Mouse (Mus musculus) brain, embryonic 14.5 days (tissue): ENCODE data around the gene Mrpl38.

Source experiments
- CTCF ChIP-seq: fragments of 200-500 bp; IDR thresholded peaks from 2 replicates; pipeline ENCODE4 v1.5.1; 2012; ENCODE audit warnings: inconsistent platforms, mild to moderate bottlenecking, moderate library complexity, borderline replicate concordance; ENCODE audit not compliant: insufficient read depth, insufficient read length; ENCODE audit errors: extremely low read depth
- POLR2A ChIP-seq: fragments of 200-500 bp; IDR thresholded peaks from 2 replicates; pipeline ENCODE4 v1.6.1; 2012; ENCODE audit warnings: mild to moderate bottlenecking, inconsistent platforms, borderline replicate concordance; ENCODE audit not compliant: poor library complexity, insufficient read depth, insufficient read length, severe bottlenecking; ENCODE audit errors: extremely low read depth

GRCm38 (mm10) chr11:116161312-116161711, 22.6 kb upstream of the Mrpl38 start:
- TF ChIP-seq POLR2A (no peak), CTCF (no peak)
